Mouse (Mus musculus) embryonic facial prominence, embryonic 13.5 days (tissue): Measurements from ENCODE around the gene Adprm. TPM values are rescaled to one million over a fixed set of nuclear protein-coding genes. Genes with fewer than 3 reads are reported as not detected.
A peak's percentile ranks its signal among the peaks of the same experiment; 100 is the strongest.

Source experiments
- ATAC-seq: fragments of 200-750 bp; cut with Nextera tagmentation; 2 replicates; pipeline ENCODE4 v1.8.0; 2017; ENCODE audit warnings: low read depth; ENCODE audit not compliant: insufficient number of reproducible peaks, insufficient read depth, low FRiP score, low TSS enrichment
- H3K27ac ChIP-seq: fragments of 300-500 bp; sonication (generic); 2 replicates; pipeline ENCODE4 v1.5.1; 2015; ENCODE audit warnings: moderate library complexity, mild to moderate bottlenecking, inconsistent platforms
- H3K27me3 ChIP-seq: fragments of 300-500 bp; sonication (generic); 2 replicates; pipeline ENCODE4 v1.6.1; 2015; ENCODE audit warnings: mild to moderate bottlenecking, inconsistent platforms
- H3K36me3 ChIP-seq: fragments of 300-500 bp; sonication (generic); 2 replicates; pipeline ENCODE4 v1.6.1; 2015; ENCODE audit warnings: mild to moderate bottlenecking, inconsistent platforms
- H3K4me1 ChIP-seq: fragments of 300-500 bp; sonication (generic); 2 replicates; pipeline ENCODE4 v1.6.1; 2015; ENCODE audit warnings: inconsistent platforms
- H3K4me2 ChIP-seq: fragments of 300-500 bp; sonication (generic); 2 replicates; pipeline ENCODE4 v1.6.1; 2015; ENCODE audit warnings: moderate library complexity, mild to moderate bottlenecking, inconsistent platforms
- H3K4me3 ChIP-seq: fragments of 300-500 bp; sonication (generic); 2 replicates; pipeline ENCODE4 v1.5.1; 2015; ENCODE audit warnings: mild to moderate bottlenecking, inconsistent platforms
- H3K9ac ChIP-seq: fragments of 300-500 bp; sonication (generic); 2 replicates; pipeline ENCODE4 v1.6.1; 2015; ENCODE audit warnings: mild to moderate bottlenecking, inconsistent platforms
- H3K9me3 ChIP-seq: fragments of 300-500 bp; sonication (generic); 2 replicates; pipeline ENCODE4 v1.6.1; 2016; ENCODE audit warnings: inconsistent platforms
- WGBS: fragments of 180-500 bp; shearing (Covaris S2); methylation state at CpG from one replicate; pipeline ENCODE4 v1.1.7; 2015; ENCODE audit warnings: mixed read lengths; 5-methylcytosine and 5-hydroxymethylcytosine counted together
- polyA plus RNA-seq: library from polyadenylated mRNA; unstranded; fragments of >200 nt; fragmentation: Nextera tagmentation; extraction: Ambion mirVana; gene quantifications from 2 replicates; pipeline ENCODE4 v1.2.1, GENCODE M21; 2015

The Adprm gene
- polyA plus RNA-seq, 1 experiment from 2014 or later: 37.1 TPM

DNA sequence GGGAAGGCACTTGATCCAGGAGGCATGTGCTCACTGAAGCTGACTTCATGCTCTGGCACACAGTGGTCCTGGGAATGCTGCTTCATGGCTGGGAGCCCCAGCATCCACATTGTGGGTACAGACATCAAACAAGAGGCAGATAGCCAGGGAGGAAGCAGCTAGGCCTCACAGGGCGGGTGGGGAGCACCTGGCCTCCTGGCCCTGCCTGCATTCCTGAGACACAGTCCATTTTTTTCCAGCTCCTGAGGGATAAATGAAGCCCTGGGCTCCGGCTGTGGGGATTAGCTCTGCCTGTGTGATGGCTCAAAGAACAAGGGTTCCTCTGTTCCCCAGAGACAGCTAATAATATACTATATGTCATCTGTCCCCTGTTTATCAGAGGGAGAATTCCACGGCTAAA is 22.6 kb upstream of the Adprm start:
- Histone ChIP-seq H3K36me3 (no peaks in the 10 kb centered on the region), H3K27me3 (no peaks in the 10 kb centered on the region), H3K27ac (no peak overlapping the region), H3K4me2 (no peak overlapping the region), H3K4me3 (no peak overlapping the region), H3K4me1 (no peaks in the 10 kb centered on the region), H3K9ac (no peak overlapping the region), H3K9me3 (no peaks in the 10 kb centered on the region)
- 20% methylated on average over 3 of the region's 3 CpGs for WGBS
- ATAC-seq: no peak

DNA sequence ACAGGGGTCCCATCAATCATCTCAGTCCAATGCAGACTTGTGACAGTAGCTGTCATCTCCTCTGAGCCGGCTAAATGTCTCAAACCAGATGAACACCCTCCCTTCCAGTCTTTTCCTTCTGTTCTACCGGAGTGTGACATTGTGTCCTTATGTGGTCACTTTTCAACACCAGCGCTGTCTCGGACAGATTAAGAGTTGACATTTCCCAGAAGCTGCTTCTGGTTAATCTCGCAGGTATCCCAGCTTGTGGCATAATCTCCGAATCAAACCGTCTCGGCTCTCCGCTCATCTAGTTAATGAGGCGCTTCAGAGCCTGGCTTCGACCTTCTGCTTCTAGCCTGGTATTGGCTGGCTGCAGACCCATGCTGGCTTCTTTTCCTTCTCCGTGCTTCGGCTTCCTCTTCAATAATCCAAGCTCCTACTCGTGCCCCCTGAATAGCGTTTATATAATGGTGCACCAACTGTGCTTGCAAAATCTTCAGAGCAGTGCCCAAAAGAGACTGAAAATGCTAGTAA is 20.3 kb upstream of the Adprm start:
- 79% methylated on average over 15 of the region's 15 CpGs for WGBS
- H3K4me2 ChIP-seq: no peak overlapping the region
- 0 out of 2 replicates have a peak, but pooled peaks cover 2% of the 10 kb centered on the region for H3K36me3 ChIP-seq
- H3K4me1 ChIP-seq: no peaks in the 10 kb centered on the region
- no peak overlapping the region for H3K4me3 ChIP-seq
- ATAC-seq: no peak
- no peaks in the 10 kb centered on the region for H3K27me3 ChIP-seq
- H3K27ac ChIP-seq: no peak overlapping the region
- H3K9me3 ChIP-seq: no peaks in the 10 kb centered on the region
- H3K9ac ChIP-seq: no peak overlapping the region

GRCm38 (mm10) chr11:67067741-67068140 is 15.3 kb upstream of the Adprm start:
- no peak overlapping the region for H3K9ac ChIP-seq
- H3K4me3 ChIP-seq: no peak overlapping the region
- ATAC-seq: no peak
- no peaks in the 10 kb centered on the region for H3K4me1 ChIP-seq
- H3K9me3 ChIP-seq: no peaks in the 10 kb centered on the region
- no peak overlapping the region for H3K27ac ChIP-seq
- H3K27me3 ChIP-seq: no peaks in the 10 kb centered on the region
- H3K4me2 ChIP-seq: no peak overlapping the region
- peaks cover 48% of the 10 kb centered on the region for H3K36me3 ChIP-seq
- 92% methylated on average over 3 of the region's 3 CpGs for WGBS

DNA sequence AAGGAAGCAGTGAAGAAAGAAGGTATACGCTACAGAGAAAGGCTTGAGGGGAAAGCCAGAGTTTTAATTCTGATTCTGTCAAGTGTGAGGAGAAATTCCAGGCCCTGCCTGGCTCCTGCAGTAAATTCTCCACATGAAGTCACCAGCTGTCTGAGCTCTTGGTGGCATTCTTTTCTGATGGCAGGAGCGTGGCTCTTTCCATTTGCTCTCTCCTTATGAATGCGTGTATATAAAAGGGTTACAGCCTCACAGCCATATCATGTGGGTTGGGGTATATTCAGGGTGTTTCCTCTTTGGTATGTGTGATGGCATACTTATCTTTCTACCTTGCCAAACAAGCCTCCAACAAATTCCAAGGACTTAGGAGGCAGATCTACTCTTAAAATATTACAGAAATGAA is 10.3 kb upstream of the Adprm start:
- Histone ChIP-seq H3K27ac (no peak overlapping the region), H3K9ac (no peak overlapping the region), H3K4me2 (no peak overlapping the region), H3K36me3 (peaks cover 90% of the 10 kb centered on the region), H3K27me3 (no peaks in the 10 kb centered on the region), H3K4me1 (no peaks in the 10 kb centered on the region), H3K9me3 (no peaks in the 10 kb centered on the region), H3K4me3 (no peak overlapping the region)
- WGBS: 95% methylated on average over 3 of the region's 3 CpGs
- ATAC-seq: no peak

- H3K36me3 ChIP-seq: peaks cover 89% of the 10 kb centered on the region
- WGBS: 88% methylated on average over 2 of the region's 2 CpGs
These were observed 8.9 kb upstream of the Adprm start for GRCm38 (mm10) chr11:67061311-67061710.

DNA sequence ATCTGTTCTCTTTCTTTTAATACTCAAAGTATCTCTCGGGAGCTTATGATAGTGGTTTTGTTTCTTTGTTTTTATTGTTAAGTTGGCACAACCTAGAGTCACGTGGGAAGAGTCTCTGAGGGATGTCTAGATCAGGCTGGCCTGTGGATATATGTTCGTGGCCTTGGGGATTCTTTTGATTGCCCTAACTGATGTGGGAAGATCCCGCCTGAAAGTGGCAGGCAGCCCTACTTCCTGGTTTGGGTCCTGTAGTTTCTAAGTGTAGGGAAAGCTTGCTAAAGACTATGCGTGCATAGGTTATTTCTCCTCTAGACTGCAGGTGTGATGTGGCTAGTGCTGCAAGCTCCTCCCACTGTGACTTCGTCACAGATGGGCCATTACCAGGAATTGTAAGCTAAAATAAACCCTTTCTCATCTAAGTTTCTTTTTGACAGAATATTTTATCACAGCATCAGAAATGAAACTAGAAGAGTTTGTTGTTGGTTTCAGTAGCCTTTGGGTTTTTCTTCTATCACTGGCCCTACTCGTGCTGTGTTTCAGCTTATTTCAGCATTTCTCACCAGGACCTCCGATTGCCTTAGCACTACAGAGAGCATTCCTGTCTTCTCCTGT is 2.5 kb upstream of the Adprm start:
- H3K4me1 ChIP-seq: peaks cover 11% of the 10 kb centered on the region
- no peak overlapping the region for H3K27ac ChIP-seq
- no peaks in the 10 kb centered on the region for H3K27me3 ChIP-seq
- H3K4me2 ChIP-seq: no peak overlapping the region
- no peak for ATAC-seq
- H3K9ac ChIP-seq: no peak overlapping the region
- H3K9me3 ChIP-seq: no peaks in the 10 kb centered on the region
- peaks cover 47% of the 10 kb centered on the region for H3K36me3 ChIP-seq
- no peak overlapping the region for H3K4me3 ChIP-seq
- WGBS: 90% methylated on average over 8 of the region's 8 CpGs

More at GRCm38 (mm10) chr11:67061311-67061710, 8.9 kb upstream of the Adprm start:
- Histone ChIP-seq H3K9me3 (no peaks in the 10 kb centered on the region), H3K27me3 (no peaks in the 10 kb centered on the region), H3K4me2 (no peak overlapping the region), H3K4me3 (no peak overlapping the region), H3K27ac (no peak overlapping the region), H3K4me1 (no peaks in the 10 kb centered on the region), H3K9ac (no peak overlapping the region)
- no peak for ATAC-seq

DNA sequence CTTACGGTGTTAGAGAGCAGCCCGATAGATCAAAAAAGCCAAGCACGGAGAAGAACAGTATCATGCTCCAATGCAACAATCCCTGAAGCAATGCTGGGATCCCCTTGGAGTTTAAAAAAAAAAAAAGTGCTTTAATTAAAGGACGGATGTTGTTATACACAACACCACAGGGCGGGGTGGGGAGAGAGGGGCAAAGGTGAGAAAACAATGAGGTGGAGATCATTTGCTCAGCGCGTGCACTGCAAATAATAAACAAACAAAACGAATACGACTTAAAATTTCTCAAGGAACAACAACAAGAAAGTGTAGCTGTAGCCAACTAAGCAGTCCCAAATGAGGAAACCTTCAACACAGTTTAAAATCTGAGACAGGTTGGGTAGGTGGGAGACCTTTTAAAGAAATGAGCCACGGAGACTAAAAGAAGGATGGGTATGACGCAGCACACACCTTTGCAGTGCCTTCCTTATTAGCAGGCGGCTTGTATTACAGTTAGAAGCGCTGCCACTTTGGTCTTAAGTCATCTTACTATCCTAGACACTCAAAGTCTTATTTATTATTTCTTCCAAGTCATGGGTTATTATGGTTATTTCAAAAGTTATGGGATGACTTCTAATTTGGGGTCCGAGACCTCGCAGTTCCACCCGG is 596 bp downstream of the Adprm start:
- H3K27ac ChIP-seq: peak overlapping the region; percentile 80
- H3K4me2 ChIP-seq: peak overlapping the region; percentile 70
- 6% methylated on average over 16 of the region's 16 CpGs for WGBS
- peak overlapping the region; percentile 93 for H3K9ac ChIP-seq
- ATAC-seq: no peak
- H3K4me1 ChIP-seq: peaks cover 11% of the 10 kb centered on the region
- H3K4me3 ChIP-seq: peak overlapping the region; percentile 98
- no peaks in the 10 kb centered on the region for H3K27me3 ChIP-seq
- H3K36me3 ChIP-seq: peaks cover 23% of the 10 kb centered on the region
- no peaks in the 10 kb centered on the region for H3K9me3 ChIP-seq

- Histone ChIP-seq H3K9me3 (no peaks in the 10 kb centered on the region), H3K9ac (no peak overlapping the region), H3K4me3 (no peak overlapping the region), H3K27ac (no peak overlapping the region), H3K4me1 (peaks cover 11% of the 10 kb centered on the region), H3K27me3 (no peaks in the 10 kb centered on the region), H3K36me3 (peaks cover 21% of the 10 kb centered on the region; the same call in 1 of the 2 replicates), H3K4me2 (no peak overlapping the region)
- ATAC-seq: no peak
- 84% methylated on average over 3 of the region's 3 CpGs for WGBS
These were observed 3.1 kb downstream of the Adprm start for GRCm38 (mm10) chr11:67049256-67049655.

GRCm38 (mm10) chr11:67048496-67048895 is 3.9 kb downstream of the Adprm start:
- Histone ChIP-seq H3K27me3 (no peaks in the 10 kb centered on the region), H3K36me3 (peaks cover 21% of the 10 kb centered on the region; the same call in 1 of the 2 replicates), H3K4me2 (no peak overlapping the region), H3K27ac (no peak overlapping the region), H3K9ac (no peak overlapping the region), H3K9me3 (no peaks in the 10 kb centered on the region), H3K4me1 (peaks cover 4% of the 10 kb centered on the region), H3K4me3 (no peak overlapping the region)
- ATAC-seq: no peak
- WGBS: 88% methylated on average over 8 of the region's 8 CpGs

GRCm38 (mm10) chr11:67047199-67047598 is 5.2 kb downstream of the Adprm start:
- Histone ChIP-seq H3K4me1 (no peaks in the 10 kb centered on the region), H3K36me3 (peaks cover 28% of the 10 kb centered on the region; the same call in 1 of the 2 replicates), H3K27me3 (no peaks in the 10 kb centered on the region), H3K9me3 (no peaks in the 10 kb centered on the region), H3K4me2 (no peak overlapping the region), H3K4me3 (no peak overlapping the region), H3K9ac (no peak overlapping the region), H3K27ac (no peak overlapping the region)
- no peak for ATAC-seq
- WGBS: 84% methylated on average over 5 of the region's 5 CpGs

DNA sequence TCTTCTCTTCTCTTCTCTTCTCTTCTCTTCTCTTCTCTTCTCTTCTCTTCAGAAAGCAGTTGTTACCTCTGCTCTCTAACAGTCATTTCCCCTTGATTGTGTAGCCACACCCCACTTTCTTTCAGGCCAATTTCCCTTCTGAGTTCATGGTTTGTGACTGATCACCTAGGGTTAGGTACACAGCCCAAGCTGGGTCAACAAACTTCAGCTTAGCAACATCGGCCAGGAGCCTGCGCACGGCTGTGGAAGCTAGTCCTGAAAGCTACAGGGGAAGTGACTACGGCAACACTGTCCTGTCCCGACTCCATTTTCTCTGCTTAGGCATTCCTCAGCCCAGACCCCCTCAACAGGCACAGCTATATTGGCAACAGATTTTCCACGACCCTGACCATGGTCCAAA is 7.4 kb downstream of the Adprm start:
- Histone ChIP-seq H3K4me2 (no peak overlapping the region), H3K4me1 (no peaks in the 10 kb centered on the region), H3K27ac (no peak overlapping the region), H3K27me3 (no peaks in the 10 kb centered on the region), H3K9me3 (no peaks in the 10 kb centered on the region), H3K9ac (no peak overlapping the region), H3K36me3 (peaks cover 43% of the 10 kb centered on the region), H3K4me3 (no peak overlapping the region)
- 73% methylated on average over 6 of the region's 6 CpGs for WGBS
- ATAC-seq: no peak

DNA sequence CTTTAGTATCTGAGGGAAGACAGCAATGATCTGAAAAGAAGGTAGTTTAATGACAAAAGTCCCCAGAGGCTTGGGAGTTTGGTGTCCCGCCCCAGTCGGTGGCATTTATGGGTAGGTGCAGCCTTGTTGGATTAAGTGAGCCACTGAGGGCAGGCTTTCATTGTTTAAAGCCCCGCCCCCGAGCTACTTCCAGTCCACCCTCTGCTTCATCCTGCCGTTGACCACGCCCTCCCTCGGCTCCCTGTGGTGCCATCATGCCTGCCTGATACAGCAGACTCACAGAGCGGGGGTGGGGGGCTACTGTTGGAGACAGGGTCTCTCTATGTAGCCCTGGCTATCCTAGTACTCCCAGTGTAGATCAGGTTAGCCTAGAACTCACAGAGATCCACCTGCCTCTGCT is 9.4 kb downstream of the Adprm start:
- no peak overlapping the region for H3K9ac ChIP-seq
- no peaks in the 10 kb centered on the region for H3K9me3 ChIP-seq
- WGBS: 51% methylated on average over 8 of the region's 8 CpGs
- no peak overlapping the region for H3K4me2 ChIP-seq
- no peak overlapping the region for H3K4me3 ChIP-seq
- H3K36me3 ChIP-seq: peaks cover 59% of the 10 kb centered on the region
- H3K27ac ChIP-seq: no peak overlapping the region
- no peaks in the 10 kb centered on the region for H3K27me3 ChIP-seq
- ATAC-seq: no peak
- H3K4me1 ChIP-seq: no peaks in the 10 kb centered on the region
